Mouse (Mus musculus): ENCODE measurements at regions not wholly inside any gene's neighbourhood (a gene's known extent, or its start where the extent isn't known, plus 50 kb on each side); places are given as distances from the start of the nearest gene placed in this dataset.

- DNase-seq (ENCODE audit: low spot score): no peak
Measured at GRCm38 (mm10) chr13:110784822-110785221, 390.0 kb downstream of the Plk2 start.

GRCm38 (mm10) chr13:110798313-110798712, 403.5 kb downstream of the Plk2 start:
- no peak for DNase-seq (ENCODE audit: low spot score)

- DNase-seq (ENCODE audit: low spot score): no peak
Measured at GRCm38 (mm10) chr13:110802841-110803240, 408.0 kb downstream of the Plk2 start.

- DNase-seq (ENCODE audit: low spot score): no peak
Measured at GRCm38 (mm10) chr13:110812401-110812800, 417.6 kb downstream of the Plk2 start.

- no peak for DNase-seq (ENCODE audit: low spot score)
Measured at GRCm38 (mm10) chr13:110814066-110814465, 419.2 kb downstream of the Plk2 start.

GRCm38 (mm10) chr13:110819301-110819862, 424.5 kb downstream of the Plk2 start:
- no peak for DNase-seq (ENCODE audit: low spot score)

GRCm38 (mm10) chr13:110824878-110825277, 429.9 kb upstream of the Actbl2 start:
- no peak for DNase-seq (ENCODE audit: low spot score)

- DNase-seq (ENCODE audit: low spot score): no peak
Measured at GRCm38 (mm10) chr13:110832442-110832841, 422.4 kb upstream of the Actbl2 start.

GRCm38 (mm10) chr13:110836936-110837335, 417.9 kb upstream of the Actbl2 start:
- DNase-seq (ENCODE audit: low spot score): peak; percentile 61

- DNase-seq (ENCODE audit: low spot score): no peak
Measured at GRCm38 (mm10) chr13:110841949-110842348, 412.9 kb upstream of the Actbl2 start.

GRCm38 (mm10) chr13:110845695-110846094, 409.1 kb upstream of the Actbl2 start:
- no peak for DNase-seq (ENCODE audit: low spot score)

- DNase-seq (ENCODE audit: low spot score): no peak
Measured at GRCm38 (mm10) chr13:110852996-110853727, 401.7 kb upstream of the Actbl2 start.

GRCm38 (mm10) chr13:110854213-110854612, 400.6 kb upstream of the Actbl2 start:
- DNase-seq (ENCODE audit: low spot score): no peak

GRCm38 (mm10) chr13:110865902-110866512, 388.8 kb upstream of the Actbl2 start:
- DNase-seq (ENCODE audit: low spot score): peak; percentile 53

- peak; percentile 40 for DNase-seq (ENCODE audit: low spot score)
Measured at GRCm38 (mm10) chr13:110866713-110867112, 388.1 kb upstream of the Actbl2 start.

GRCm38 (mm10) chr13:110871125-110871775, 383.6 kb upstream of the Actbl2 start:
- peak; percentile 35 for DNase-seq (ENCODE audit: low spot score)

- peak; percentile 31 for DNase-seq (ENCODE audit: low spot score)
Measured at GRCm38 (mm10) chr13:110871776-110872135, 383.1 kb upstream of the Actbl2 start.

GRCm38 (mm10) chr13:110881573-110881972, 373.2 kb upstream of the Actbl2 start:
- DNase-seq (ENCODE audit: low spot score): no peak

- DNase-seq (ENCODE audit: low spot score): no peak
Measured at GRCm38 (mm10) chr13:110882173-110882572, 372.6 kb upstream of the Actbl2 start.

GRCm38 (mm10) chr13:110882661-110883172, 372.1 kb upstream of the Actbl2 start:
- DNase-seq (ENCODE audit: low spot score): no peak

- no peak for DNase-seq (ENCODE audit: low spot score)
Measured at GRCm38 (mm10) chr13:110893909-110894308, 360.9 kb upstream of the Actbl2 start.

- DNase-seq (ENCODE audit: low spot score): no peak
Measured at GRCm38 (mm10) chr13:110895349-110895748, 359.5 kb upstream of the Actbl2 start.

- no peak for DNase-seq (ENCODE audit: low spot score)
Measured at GRCm38 (mm10) chr13:110895900-110896299, 358.9 kb upstream of the Actbl2 start.
